Mouse (Mus musculus): ENCODE results near the gene Myocos. TPM values are rescaled to one million over a fixed set of nuclear protein-coding genes. Genes with fewer than 3 reads are reported as not detected.
"Not testable (repeated sequence)": the region's sequence is repeated elsewhere in the genome, so short reads cannot be mapped to it uniquely, and the experiment has no call there.

The Myocos gene
- not detected in 2 replicates for total RNA-seq (2017)

DNA sequence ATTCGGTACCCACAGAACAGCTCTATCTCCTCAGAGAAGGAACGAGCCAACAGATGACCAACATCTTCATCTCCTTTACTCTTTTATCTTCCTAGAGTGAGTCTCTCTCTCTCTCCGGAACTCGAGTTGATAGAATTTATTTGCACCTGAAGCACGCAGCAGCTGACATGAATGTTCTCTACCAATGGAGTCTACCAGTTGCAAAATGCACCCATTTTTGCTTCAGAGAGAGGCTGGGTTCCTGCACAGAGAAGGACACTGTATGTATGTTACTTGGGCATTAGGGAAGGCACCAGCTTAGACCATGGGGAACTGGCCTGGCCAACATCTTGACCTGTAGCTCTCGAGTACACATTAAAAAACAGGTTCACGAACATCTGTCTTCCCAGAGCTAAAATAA is at the start of gene Myocos:
Gene Myocos (minus strand): TSS at position 101 of the 400 bp plus-strand sequence.
- ATAC-seq (replicated peaks; ENCODE audit: low read depth, poor library complexity, severe bottlenecking): no peak

DNA sequence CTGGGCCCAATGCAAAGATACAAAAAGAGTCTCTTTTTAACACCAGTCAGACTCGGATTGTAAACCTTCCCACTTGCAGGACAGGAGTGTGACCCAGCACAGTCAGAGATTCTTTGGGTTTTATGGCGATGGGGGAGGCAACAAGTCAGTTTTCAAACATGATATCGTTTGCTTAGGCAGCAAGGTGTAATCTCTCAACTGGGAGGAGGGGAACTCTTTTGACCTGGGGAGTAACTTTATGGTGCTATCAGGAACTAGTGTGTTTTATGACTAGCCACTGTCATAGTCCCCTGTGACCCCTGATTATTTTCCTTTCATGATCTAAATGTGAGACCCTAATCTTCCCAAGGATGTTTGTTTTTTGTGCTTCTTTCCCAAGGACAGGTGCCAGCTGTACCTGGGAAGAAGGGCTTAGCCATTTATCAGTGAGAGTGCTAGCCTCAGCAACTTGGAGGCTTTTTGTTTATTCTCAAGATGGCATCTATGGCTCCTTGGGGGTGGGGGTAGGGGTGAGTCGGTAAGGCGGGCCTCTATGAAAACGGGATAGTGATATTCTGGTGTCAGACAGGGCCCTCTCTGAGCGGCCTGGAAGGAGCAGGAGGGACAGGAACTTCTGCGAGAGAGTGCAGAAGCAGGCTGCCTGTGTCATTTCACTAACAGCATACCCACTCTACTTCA is 42.5 kb upstream of the Myocos start:
- no peak for ATAC-seq (replicated peaks; ENCODE audit: low read depth, poor library complexity, severe bottlenecking)

DNA sequence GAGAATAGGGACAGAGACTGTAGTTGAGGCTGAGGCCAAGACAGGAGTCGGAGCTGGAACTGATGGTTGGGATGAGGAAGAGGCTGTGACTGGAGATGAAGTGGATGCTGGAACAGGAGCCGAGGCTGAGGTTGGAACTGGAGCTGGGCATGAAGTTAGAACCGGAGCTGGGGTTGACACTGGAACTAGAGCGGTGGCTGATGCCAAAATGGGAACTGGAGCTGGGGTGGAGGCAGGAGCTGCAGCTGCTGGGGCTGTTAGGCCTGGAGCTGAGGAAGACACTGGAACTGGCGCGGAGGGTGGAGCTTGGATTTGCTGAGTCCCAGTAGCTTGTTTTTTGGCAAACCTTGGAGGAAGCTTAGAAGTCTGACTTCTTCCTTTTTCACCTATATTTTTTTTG is 39.8 kb upstream of the Myocos start:
- no peak for ATAC-seq (replicated peaks; ENCODE audit: low read depth, poor library complexity, severe bottlenecking)

- ATAC-seq (replicated peaks; ENCODE audit: low read depth, poor library complexity, severe bottlenecking): no peak
Observed at GRCm38 (mm10) chr1:162693721-162694120, 35.7 kb upstream of the Myocos start.

DNA sequence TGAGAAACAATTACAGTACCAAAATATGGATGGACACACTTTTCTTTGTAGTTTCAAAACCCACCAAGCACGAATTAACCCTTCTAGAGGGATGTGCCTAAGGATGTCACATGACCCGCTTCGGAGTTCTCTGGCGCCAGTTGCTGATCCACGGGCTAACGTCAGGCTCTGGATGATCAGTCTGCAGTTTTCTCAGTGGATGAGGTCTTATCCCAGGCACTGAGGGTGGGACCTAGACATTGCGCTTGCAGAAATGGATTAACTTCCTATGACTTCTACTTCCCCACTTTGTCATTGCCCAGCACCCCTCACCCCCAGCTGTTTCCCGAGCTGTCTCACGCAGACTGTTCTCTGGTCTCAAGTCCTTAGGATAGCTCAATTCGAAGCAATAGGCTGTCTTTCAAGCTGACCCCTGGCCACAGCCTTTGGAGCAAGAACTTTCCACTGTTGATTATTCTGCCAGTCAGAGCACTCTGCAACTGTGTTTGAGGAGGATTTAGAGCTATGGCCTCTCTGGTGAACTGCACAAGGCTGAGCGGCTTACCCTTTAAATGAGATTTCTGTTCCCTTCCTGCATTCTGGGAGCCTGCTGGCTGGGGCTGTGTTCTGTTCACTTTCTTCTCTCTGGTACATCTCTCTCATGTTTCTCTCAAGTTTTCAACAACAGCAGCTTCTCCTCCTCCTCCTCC is 7.6 kb upstream of the Myocos start:
- peak; percentile 48 for ATAC-seq (replicated peaks; ENCODE audit: low read depth, poor library complexity, severe bottlenecking)

GRCm38 (mm10) chr1:162664826-162665475 is 6.9 kb upstream of the Myocos start:
- ATAC-seq (replicated peaks; ENCODE audit: low read depth, poor library complexity, severe bottlenecking): peak; percentile 96

DNA sequence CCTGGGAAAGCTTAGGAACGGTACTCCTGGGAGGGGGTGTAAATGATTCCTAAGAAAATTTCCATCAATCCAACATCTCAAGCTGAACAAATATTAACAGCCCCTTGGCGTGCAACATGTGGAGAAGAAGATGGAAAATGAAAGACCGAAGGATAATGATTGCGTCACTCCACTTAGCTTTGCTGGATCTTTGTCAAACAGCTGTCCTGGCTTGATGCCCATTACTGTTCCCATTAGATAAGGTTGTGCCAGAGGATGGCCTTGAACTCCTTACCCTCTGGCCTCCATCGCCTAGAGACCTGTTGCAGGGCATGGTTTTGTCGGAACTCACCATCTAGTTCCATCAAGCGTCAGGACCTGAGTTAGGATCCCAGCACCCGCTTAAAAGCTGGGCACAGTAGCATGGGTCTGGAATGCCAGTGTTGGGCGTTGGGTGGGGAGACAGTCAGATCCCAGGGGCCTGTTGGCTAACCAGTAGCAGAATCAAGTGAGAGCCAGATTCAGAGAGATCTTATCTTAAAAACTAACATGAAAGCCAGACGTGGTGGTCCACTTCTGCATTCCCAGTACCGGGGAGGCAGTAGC is 2.3 kb upstream of the Myocos start:
- no peak for ATAC-seq (replicated peaks; ENCODE audit: low read depth, poor library complexity, severe bottlenecking)

- ATAC-seq (replicated peaks; ENCODE audit: low read depth, poor library complexity, severe bottlenecking): no peak
Observed at GRCm38 (mm10) chr1:162648416-162648815, 9.6 kb downstream of the Myocos start.

DNA sequence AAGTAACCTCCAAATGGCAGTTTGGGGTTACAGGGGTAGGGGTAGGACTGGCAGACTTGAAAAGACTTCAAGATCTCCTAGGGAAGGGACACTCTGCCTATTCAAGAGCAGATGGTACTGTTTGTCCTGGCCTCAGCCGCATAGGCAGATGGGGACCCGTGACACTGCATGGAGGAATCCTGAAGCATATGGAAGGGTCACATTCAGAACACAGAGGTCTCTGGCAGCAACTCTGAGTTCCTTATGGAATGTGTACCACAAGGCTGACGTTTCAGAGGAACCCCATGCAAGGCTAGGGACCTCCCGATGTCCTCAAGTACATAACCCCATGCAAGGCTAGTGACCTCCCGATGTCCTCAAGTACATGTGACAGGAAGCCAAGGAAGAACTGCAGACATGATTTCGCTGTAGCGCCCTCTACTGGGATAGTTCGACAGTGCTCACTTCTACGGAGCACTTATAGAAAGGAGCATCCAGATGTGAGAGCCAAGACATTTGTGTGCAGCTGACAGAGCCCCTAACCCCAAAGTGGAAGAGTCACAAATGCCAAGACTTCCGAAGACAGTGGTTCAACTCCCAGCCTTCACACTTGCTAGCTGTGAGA is 11.8 kb downstream of the Myocos start:
- ATAC-seq (replicated peaks; ENCODE audit: low read depth, poor library complexity, severe bottlenecking): peak; percentile 71

DNA sequence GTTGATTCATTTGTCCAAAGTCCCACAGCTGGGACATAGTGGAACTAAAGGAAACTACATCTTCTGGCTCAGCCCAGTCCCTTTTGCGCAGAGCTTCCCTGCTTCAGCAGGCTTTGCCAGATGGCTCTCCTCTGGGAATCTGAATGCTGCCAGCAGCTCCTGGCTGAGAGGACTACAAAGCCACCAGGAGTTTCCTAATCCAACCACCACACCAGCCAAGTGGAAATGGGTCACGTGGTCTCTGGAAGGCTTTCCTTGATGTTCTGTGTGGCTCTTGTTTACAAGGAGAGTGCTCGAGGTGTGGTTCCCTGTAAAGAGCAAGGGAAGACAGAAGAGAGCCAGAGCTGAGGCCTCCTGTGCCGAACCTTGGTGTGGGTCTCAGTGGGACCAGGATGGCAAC is 14.3 kb downstream of the Myocos start:
- no peak for ATAC-seq (replicated peaks; ENCODE audit: low read depth, poor library complexity, severe bottlenecking)

GRCm38 (mm10) chr1:162642591-162642990 is 15.4 kb downstream of the Myocos start:
- no peak for ATAC-seq (replicated peaks; ENCODE audit: low read depth, poor library complexity, severe bottlenecking)

DNA sequence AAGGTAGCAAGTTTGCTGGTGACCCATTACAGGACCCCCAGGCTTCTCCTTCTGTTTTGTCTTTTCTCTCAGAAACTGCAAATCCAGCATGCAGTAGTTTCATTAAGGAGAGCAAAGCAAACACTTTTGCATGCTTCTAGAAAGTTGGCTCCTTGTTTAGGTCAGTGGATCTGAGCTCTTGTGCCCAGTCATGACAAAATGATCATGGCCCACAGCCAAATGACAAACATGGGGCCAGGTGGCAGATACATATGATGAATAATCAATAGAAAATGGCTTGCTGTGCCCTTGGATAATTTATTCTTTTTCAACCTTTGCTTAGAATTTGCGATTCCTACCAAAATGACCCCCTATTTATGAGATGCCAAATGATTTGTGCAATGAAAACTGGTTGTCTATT is 18.2 kb downstream of the Myocos start:
- ATAC-seq (replicated peaks; ENCODE audit: low read depth, poor library complexity, severe bottlenecking): no peak

DNA sequence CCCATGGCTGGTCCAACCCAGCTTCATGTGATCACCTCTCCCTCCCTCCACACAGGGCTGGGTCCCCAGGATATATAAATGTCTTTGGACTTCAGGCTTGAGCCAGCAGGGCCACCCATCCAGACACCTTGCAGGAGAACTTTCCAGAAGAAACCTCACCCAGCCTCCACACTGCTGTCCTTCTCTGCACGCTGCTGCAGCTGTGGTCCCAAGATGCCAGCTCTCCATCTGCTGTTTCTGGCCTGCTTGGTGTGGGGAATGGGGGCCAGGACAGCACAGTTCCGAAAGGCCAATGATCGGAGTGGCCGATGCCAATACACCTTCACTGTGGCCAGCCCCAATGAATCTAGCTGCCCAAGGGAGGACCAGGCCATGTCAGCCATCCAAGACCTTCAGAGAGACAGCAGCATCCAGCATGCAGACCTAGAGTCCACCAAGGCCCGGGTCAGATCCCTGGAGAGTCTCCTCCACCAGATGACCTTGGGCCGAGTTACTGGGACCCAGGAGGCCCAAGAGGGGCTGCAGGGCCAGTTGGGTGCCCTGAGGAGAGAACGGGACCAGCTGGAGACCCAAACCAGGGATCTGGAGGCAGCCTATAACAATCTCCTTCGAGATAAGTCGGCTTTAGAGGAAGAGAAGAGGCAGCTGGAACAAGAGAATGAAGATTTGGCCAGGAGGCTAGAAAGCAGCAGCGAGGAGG is 18.8 kb downstream of the Myocos start, which contains the start of gene Myoc:
Gene Myoc (plus strand): TSS at position 105 of the 700 bp plus-strand sequence.
- no peak for ATAC-seq (replicated peaks; ENCODE audit: low read depth, poor library complexity, severe bottlenecking)

- no peak for ATAC-seq (replicated peaks; ENCODE audit: low read depth, poor library complexity, severe bottlenecking)
Observed at GRCm38 (mm10) chr1:162638535-162638934, 19.5 kb downstream of the Myocos start.

DNA sequence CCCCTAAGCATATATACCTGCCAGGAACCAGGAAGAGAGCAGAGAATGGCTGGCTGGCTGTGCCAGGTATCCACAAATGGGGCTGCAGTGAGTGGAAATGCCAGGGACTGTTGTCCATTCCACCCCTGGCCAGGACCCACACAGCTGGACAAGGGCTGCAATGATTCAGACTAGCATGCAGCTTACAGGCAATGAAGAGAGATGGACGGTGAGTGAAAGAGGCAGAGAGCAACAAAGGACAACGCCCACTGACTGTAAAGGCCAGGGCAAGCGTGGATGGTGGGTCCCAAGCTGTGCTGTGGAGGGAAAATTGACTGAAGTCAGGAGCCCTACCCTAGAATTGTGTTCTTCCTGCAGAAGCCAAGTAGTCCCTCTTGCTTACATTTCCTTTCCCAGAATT is 21.5 kb downstream of the Myocos start:
- no peak for ATAC-seq (replicated peaks; ENCODE audit: low read depth, poor library complexity, severe bottlenecking)

DNA sequence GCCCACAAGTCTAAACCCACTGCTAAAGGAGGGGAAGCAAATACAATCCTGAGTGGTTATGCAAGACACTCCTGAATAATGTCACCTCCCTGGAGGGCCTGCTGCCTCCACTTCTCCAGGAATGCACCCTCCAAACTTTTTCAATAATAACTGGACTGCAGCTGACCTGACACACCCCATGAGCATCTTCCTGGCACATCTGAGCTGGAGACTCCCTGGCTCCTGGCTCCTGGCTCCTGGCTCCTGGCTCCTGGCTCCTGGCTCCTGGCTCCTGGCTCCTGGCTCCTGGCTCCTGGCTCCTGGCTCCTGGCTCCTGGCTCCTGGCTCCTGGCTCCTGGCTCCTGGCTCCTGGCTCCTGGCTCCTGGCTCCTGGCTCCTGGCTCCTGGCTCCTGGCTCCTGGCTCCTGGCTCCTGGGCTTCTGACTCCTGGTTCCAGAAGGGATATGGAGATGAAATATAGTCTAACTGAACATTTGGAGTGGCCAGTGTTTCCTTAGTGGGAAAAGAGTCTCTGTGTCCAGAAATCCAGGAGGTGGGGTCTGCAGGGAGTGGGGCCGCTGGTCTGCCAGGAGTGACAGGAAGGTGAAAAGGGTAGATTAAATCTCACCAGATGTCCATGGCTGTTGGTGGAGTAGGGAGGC is 22.6 kb downstream of the Myocos start:
- not testable (repeated sequence) for ATAC-seq (replicated peaks; ENCODE audit: low read depth, poor library complexity, severe bottlenecking)

DNA sequence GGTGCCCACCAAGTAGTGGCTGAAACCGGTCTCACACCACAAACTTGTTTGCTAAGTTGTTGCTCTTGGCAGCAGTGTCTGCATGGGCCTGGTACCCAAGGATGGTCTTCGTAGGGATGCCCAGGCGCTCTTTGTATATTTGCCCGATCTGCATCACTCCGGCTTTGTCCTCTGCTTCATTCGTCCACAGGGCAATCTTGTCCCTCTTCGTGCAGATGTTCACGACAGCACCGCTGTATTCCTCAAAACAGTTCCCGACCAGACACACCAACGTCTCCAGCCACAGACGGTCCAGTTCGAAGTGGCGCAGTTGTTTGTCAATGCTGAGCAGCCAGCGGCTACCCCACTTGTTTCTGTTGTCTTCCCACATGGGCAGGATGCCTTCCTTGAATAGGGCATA is 29.7 kb downstream of the Myocos start:
- not testable (repeated sequence) for ATAC-seq (replicated peaks; ENCODE audit: low read depth, poor library complexity, severe bottlenecking)

DNA sequence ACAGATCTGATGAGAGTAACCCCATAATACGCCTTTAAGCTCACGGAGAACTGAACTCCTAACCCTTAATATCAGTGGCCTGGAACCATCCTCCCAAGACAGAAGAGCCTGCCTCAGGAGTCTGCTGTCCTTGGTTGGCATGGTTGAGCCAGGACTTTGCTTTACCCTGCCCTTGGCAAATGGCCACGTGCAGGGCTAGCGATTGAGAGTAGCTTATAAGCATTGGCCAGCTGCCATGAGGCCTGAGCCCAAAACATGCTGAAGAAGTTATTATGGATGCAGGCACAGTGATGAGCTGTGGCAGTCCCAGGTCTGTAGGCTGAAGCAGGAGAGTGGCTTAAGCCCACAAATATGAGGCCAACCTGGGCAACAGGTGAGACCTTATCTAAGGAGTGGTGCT is 30.2 kb downstream of the Myocos start:
- not testable (repeated sequence) for ATAC-seq (replicated peaks; ENCODE audit: low read depth, poor library complexity, severe bottlenecking)

DNA sequence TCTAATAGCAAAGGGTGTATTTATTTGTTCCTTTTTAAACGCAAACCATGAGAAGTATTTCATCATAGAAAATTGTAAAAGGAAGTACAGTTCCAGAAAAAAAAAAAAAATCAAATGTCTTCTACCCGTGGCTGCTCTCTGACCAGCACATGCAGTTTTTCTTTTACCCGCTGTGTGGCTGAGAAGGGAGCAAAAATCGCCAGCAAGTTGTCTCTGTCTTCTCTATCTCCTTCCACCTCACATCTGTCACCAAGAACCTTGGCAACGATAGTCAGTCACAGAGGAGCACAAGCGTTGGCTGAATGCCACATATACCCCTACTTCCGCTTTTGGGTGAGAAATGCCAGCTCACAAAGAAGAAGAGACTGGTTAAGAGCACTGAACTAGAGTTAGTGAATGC is 32.8 kb downstream of the Myocos start:
- peak; percentile 98 for ATAC-seq (replicated peaks; ENCODE audit: low read depth, poor library complexity, severe bottlenecking)

All from common myeloid progenitor, adult 5-6 weeks (primary cell).